Mouse (Mus musculus) cerebellum, adult 2 months (tissue): ENCODE measurements around the gene Zan.

Source experiments
- CTCF ChIP-seq: fragments of 200-500 bp; IDR thresholded peaks from 2 replicates; pipeline ENCODE4 v1.5.1; 2011; ENCODE audit warnings: low read depth, mild to moderate bottlenecking, control low read depth, low read length, moderate library complexity, borderline replicate concordance; ENCODE audit not compliant: insufficient read depth
- POLR2A ChIP-seq: fragments of 200-500 bp; IDR thresholded peaks from 2 replicates; pipeline ENCODE4 v1.6.1; 2011; ENCODE audit warnings: low read length, control low read depth, borderline replicate concordance; ENCODE audit not compliant: insufficient read depth

DNA sequence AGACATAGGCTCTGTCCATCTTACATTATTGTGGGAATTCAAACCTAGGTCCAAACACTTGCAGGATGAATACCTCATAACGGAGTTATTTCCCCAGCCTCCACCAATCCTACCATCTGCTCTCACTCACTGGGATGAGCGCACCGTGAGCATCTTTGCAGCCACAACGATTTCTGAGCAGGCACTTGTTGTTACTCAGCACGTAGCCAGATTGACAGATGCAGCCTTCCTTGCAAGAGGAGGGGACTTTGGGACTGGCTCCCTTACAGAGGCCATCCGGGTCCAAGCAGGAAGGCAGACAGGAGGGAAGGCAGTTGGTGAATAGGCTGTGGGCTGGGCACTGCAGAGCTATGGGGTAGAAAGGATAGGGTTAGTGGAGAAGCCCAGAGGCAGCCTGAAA lies 67.4 kb downstream of the Zan start:
- TF ChIP-seq POLR2A (no peak), CTCF (no peak)
